Mouse (Mus musculus) thymus, postnatal 14 days (tissue): ENCODE measurements around the gene Rnaseh2a.
"Not testable (repeated sequence)": the region's sequence is repeated elsewhere in the genome, so short reads cannot be mapped to it uniquely, and the experiment has no call there.

ENCODE experiments used
- DNase-seq: peaks from one replicate; pipeline ENCODE4 v3.0.0; 2021

Rnaseh2a gene

DNA sequence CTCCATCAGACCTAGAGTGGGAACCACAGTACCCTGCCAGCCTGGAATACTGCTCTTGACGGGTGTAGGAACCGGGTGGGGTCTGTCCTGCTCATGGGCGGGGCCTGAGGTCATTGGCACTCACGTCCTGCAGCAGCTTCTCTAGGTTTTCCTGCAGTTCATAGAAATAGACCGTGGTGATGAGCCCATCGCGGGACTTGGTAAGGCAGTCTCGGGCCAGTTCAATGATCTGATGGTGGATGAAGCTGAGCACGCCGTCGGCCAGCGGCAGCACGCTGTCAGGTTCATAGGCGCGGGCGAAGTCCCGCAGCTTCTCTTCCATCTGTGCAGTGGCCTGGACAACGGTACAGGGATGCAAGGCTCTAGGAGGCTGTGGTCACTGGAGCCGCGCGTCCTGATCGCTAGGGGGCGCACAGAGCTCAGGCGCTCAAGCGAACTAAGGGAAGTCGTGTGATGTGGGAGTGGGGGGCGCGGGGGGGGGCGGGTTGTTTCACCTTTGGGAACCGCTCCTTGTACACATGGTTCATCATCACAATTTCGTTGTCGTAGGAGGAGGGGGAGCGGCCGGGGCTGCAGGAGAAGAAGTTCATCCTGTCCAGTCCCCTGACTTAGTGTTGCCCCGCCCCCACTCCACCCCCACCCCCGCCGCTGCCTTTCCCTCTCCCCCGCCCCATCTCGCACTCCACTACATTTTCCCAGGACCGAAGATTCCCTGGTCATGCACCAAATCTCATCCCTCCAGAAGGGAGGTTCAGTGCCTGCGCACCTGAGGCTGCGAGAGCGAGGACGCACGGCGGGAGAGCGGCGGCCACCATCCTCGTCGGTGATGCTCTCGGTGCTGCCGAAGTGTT is 40.9 kb downstream of the Rnaseh2a start:
- DNase-seq: peak; percentile 68

DNA sequence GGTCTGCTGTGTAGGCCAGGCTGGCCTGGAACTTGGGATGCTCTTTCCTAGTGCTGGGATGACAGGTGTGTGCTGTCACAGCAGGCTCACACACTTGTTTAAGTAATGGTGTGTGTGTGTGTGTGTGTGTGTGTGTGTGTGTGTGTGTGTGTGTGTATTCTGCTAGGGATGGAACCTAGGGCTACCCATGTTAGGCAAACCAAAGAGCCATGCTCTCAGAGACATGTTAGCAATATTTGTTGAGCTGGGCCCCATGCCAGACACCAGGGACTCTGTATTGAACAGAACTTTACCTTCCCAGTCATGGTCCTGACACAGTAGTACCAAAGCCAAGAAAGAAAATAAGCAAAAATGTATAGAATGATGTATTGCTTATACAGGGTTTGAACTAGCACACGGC is 42.1 kb downstream of the Rnaseh2a start:
- DNase-seq: no peak

DNA sequence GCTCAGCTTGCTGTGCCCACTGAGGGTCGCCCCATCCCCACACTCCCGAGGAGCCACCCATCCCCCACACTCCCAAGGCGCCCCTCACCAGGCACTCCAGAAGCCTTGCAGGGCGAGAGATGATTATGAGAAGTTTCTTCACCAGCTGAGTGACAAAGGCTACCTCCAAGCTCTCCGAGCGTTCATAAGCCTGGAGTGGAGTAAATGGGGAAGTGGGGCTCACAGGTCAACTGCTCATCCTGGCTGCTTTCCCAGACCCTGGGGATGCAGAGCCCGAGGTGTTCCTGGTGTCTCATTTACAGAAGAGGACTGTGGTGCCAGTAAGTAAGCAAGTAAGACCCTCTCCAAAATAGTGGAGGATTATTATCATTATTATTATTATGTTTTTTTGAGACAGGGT is 44.0 kb downstream of the Rnaseh2a start:
- DNase-seq: no peak

DNA sequence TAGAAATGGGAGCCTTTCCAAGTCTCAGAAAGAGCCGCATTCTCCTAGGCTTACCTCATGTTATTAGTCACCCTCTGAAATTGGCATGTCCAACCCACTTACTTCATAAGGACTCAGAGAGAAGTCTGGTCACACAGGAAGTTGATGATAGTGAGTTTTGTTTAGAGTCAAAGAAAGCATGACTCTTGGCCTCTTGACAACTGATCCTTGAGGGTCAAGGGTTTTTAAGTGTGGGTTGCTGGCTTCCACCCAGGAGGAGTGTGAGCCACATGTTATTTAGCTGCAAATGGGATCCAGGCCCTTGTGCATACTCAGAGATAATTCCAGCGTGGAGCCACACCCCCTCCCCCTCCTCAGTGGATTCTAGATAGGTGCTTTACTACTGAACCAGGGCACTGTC is 48.0 kb downstream of the Rnaseh2a start:
- DNase-seq: no peak

DNA sequence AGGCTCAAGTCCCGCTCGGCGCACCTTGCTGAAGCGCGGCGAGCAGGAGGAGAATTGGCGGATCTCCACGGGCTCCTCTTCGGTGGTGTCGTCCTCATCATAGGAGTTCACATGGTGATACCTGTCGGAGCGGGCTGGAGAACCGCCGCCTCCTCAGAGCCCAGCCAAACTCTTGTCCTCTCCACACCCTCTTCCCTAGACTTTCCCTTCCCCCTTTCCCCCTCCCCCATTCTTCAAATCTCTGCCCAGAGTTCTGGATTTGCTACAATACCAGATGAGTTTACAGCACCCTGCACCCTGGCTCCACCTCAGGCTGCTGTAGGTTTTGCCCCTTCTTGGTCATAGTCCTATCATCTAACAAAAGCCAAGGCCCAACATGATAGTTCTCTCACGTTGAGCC is 50.9 kb downstream of the Rnaseh2a start:
- DNase-seq: no peak

DNA sequence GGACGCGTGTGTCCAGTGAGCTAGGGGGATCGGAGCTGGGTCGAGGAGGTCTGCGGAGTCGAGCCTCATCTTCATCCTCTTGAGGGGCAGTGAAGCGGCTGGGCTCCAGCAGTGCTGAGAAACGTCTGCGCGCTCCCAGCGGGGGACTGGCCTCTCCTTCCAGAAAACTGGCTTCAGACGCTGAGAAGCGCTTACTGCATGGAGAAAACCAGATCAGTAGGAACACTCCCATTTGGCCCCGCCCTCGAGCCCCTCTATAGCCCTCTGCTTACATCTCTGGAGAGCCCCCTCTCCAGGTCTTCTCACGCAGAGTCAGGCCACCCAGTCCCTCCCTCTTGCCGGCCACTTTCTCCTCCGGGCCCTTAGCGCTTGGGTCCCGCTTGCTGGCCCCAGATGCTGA is 51.8 kb downstream of the Rnaseh2a start:
- no peak for DNase-seq

DNA sequence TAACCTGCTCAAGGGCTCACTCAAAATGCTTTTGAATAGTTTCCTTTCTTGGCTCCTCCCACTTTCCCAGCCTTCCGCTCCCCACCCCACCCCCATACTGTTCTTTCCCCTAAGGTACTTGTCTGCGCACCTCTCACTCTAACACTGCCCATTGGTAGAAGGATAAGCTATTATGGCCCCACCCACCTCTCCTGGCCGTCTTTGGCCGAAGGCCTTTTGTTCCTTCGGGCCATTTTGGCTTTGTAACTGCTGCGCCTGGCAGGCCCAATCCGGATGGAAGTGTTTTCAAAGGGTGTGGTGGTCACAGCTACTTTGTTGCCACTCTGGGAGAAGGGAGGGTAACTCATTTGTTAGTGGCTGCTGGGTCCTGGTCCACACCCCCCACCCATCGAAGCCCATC is 54.3 kb downstream of the Rnaseh2a start:
- no peak for DNase-seq

DNA sequence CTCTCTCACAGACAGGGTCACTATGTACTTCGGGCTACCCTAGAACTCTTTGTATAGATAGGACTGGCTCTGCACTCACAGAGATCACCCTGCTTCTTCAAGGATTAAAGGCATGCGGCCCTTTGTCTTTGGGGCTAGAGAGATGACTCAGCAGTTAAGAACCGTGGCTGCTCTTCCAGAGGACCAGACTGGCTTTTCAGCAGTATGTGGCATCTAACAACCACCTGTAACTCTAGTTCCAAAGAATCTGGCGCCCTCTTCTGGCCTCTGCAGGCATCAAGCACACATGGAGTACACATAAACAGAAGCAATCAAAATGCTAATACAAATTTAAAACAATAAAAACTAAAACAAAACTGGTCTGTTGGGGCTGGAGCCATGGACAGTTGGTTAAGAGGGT is 55.6 kb downstream of the Rnaseh2a start:
- peak; percentile 56 for DNase-seq

DNA sequence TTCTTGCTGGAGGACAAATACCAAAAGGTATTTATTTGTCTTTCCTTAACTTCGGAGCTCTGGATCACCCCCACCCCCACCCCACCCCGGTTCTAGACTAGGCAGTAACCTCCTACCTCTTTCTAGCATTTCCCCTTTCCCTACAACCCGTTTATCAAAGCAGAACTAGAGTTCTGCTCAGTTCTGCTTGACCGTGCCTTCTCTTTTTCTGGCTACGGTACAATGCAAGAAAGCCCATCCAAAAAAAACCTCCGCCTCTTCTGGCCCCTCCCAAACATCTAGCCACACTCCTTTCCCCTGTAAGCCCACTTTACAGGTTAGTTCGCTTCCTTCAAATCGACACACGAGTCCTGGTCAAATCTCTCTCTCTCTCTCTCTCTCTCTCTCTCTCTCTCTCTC is 56.1 kb downstream of the Rnaseh2a start:
- no peak for DNase-seq

DNA sequence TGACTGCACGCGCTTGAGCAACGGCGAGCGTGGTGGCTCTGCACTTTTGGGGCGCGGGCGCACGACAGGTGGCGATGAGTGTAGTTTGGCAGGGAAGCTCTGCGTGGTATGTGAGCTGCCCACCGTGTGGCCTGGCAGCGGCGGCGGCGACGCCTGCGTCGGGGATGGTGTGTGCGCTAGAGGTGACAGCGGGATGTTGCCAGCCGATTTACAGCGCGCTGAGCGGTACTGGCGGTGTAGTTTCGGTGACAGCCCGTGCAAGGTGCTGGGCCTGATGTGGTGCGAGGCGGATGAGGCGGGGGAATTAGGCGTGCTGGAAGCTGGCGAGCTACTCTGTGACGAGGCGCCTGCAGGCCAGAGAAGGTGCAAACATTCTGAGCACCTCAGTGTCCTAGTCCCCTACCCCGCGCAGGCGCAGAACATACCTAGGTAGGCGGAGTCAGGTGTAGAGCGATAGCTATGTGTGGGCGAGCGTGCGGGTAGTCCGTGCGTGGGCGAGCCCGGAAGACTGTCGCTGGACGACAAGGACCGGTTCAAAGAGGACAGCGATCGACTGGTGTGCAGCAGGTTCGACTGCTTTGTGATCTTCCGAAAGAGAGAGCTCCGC is 56.6 kb downstream of the Rnaseh2a start:
- peak; percentile 86 for DNase-seq

DNA sequence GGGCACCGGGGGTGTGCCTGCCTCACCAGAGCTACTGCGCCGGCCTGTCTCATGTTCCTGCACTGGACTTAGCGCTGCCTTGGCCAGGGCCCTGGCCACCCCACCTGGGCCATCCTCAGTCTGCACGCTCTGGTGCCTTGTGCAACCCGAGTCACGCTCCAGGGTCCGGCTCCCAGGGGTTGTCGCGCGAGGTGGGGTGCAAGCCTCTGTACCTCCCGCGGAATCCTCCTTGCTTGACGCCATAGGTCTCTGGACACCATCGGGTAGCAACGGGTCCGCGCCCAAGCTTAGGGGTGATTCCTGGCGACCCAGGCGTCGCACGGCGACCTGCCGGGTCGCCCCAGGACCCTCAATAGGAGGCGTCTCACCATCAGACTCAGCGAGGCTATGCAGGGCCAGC is 57.2 kb downstream of the Rnaseh2a start:
- DNase-seq: no peak

DNA sequence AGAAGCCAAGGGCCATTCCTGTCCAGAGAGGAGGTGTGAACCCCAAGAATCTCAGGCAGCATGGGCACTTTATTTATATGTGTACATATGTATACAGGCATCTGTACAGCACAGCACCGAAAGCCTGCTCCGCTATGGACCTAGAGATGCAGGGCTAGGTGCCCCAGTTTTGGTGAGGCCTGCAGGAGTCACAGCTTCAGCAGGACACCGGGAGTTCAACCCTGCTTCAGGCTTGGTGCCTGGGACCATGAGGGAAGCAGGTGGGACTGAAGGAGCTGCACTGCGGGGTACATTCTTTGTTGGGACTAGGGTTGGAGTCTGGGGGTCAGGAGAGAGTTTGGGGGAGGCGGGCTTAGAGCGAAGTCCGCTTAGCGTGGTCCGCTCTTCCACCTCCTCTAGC is 57.7 kb downstream of the Rnaseh2a start:
- DNase-seq: no peak

DNA sequence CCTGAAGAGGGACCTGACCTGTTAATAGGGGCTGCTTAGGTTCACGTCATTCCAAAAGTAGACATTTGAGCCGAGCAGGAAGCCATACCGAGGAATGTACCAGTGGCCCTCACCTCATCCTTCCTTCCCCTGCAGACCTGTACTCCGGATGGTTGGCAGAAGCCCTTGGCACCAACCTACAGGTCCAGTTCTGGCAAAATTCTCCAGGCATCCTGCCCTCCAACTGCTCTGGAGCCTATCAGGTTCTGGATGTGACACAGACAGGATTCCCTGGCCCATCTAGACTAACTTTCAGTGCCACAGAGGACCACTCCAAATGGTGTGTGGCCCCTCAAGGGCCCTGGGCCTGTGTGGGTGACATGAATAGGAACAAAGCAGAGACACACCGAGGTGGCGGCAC is 59.0 kb downstream of the Rnaseh2a start:
- no peak for DNase-seq

DNA sequence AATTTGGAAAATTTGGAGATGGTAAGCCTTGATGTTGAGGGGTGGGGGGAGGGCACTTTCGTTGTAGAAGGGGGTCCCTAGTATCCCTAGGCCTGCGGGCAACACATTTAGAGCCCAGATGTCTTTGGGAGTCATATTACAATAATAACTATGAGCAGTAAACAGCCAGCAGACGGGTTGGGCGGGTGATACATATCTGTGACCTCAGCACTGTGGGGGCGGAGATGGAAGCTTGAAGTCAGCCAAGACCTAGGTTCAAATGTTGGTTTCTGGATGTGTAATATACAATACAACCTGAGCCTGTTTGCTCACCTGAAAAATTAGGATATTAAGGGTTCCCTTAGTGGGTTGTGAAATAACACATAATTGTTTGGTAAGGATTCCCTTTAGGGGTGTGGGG is 59.6 kb downstream of the Rnaseh2a start:
- no peak for DNase-seq

DNA sequence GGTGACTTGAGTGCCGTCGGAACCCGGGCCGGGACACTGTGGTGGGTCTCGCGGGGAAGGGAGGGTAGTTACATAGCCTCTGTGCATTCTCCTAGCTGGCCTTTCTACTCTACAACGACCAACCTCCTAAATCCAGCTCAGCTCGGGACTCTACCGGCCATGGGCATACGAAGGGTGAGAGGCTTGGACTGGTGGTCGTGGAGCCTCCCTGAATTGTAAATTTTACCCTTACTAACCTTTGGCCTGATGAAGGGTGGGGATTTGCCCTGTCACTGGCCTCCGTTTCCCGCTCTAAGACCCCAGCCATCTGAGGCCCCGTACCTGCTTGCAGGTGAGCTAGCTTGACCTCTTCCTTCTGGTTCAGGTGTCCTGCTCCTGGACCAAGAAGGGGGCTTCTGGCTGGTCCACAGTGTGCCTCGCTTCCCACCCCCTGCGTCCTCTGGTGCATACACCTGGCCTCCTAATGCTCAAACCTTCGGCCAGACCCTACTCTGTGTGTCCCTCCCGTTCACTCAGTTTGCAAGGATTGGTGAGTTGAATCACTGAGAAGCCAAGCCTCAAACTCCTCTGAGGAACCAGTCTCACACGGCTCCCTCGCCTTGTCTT is 60.3 kb downstream of the Rnaseh2a start:
- no peak for DNase-seq

DNA sequence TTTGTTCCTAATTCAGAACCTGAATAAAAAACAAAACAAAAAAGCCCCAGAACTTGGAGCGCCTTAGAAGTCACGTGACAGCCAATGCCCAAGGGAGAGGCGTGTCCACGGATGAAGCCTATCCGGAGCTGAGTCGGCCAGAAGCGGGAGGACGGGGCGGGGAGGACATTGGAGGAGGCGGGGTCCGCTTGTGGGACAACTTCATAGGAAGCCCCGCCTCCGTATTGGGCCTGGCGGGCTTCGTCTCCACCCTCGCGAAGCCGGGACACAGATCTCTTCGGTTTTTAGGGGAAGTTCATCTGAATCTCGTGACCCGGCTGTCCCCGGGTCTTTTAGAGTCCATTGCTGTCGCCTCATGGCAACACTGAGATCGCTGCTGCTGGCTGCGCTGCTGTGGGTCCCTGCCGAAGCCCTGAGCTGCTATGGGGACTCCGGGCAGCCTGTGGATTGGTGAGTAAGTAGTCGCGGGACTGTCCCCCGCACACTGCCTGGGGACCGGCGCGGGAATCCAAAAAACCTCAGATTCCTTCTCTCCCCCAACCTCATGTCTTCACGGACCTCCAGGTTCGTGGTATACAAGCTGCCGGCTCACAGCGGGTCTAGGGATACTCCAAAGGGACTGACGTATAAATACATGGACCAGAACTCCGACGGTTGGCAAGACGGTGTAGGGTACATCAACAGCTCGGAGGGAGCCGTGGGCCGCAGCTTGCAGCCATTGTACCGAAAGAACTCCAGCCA is 61.0 kb downstream of the Rnaseh2a start, which contains the start of gene Dnase2a:
TSS of gene Dnase2a (plus strand) at position 140 of the 741 bp plus-strand sequence.
- peak; percentile 81 for DNase-seq

DNA sequence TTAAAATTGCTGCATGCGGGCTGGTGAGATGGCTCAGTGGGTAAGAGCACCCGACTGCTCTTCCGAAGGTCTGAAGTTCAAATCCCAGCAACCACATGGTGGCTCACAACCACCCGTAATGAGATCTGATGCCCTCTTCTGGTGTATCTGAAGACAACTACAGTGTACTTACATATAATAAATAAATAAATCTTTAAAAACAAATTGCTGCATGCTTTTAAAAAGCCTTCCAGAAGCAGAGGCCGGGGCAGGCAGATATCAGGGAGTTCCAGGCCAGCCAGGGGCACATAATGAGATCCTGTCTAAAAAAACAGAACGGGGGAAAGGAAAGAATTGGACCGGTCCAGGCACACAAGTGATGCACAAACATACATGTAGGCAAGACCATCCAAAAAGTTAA is 61.6 kb downstream of the Rnaseh2a start:
- not testable (repeated sequence) for DNase-seq

DNA sequence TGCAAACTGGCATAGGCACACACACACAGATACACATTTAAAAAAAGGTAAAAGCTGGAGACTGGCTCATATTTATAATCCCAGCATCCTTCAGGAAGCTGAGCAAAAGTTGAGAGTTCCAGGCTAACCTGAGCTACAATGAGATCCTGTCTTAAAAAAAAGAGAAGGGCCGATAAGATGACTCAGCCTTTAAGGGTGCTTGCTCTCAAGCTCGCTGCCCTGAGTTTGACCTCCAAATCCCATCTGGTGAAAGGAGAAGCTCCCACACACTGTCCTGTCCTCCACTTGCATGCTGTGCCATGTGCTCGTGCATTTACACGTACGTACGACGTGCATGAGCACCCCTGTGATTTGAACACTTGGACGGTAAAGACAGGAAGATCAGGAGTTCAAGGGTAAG is 62.1 kb downstream of the Rnaseh2a start:
- DNase-seq: no peak

DNA sequence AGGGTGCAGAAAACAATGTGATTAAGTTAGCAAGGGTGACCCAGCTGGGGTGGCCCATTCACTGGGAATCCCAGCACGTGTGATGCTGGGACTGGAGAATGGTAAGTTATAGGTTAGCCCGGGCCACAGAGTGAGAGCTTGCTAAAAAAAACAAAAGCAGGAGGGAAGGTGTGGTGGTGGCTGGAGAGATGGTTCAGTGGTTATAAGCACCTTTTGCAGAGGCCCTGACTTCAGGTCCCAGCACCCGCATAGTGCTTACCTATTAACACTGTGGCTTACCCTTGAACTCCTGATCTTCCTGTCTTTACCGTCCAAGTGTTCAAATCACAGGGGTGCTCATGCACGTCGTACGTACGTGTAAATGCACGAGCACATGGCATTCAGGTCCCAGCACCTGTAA is 62.5 kb downstream of the Rnaseh2a start:
- no peak for DNase-seq
